Mouse (Mus musculus) lung, postnatal 10 days (tissue): ENCODE data around the gene Gbp7.
"Not testable (repeated sequence)": the region's sequence is repeated elsewhere in the genome, so short reads cannot be mapped to it uniquely, and the experiment has no call there.

Experiments used
- DNase-seq: peaks from one replicate; pipeline ENCODE4 v3.0.0; 2021

The Gbp7 gene

GRCm38 (mm10) chr3:142530087-142530953, at the start of gene Gbp7:
Gene Gbp7, plus strand, starts transcription at chr3:142530342.
- peak; percentile 60 for DNase-seq

- DNase-seq = peak; percentile 88
Observed at GRCm38 (mm10) chr3:142490465-142490864, 39.7 kb upstream of the Gbp7 start.

GRCm38 (mm10) chr3:142493536-142494061, 36.5 kb upstream of the Gbp7 start, which contains the start of gene Gbp5:
Gene Gbp5, plus strand, starts transcription at chr3:142493978.
- DNase-seq = peak; percentile 93

GRCm38 (mm10) chr3:142495146-142495655, 34.9 kb upstream of the Gbp7 start:
- no peak for DNase-seq

- peak; percentile 31 for DNase-seq
Observed at GRCm38 (mm10) chr3:142496113-142497101, 33.7 kb upstream of the Gbp7 start.

GRCm38 (mm10) chr3:142497123-142497841, 32.9 kb upstream of the Gbp7 start:
- no peak for DNase-seq

GRCm38 (mm10) chr3:142498941-142499340, 31.2 kb upstream of the Gbp7 start:
- DNase-seq = no peak

- no peak for DNase-seq
Observed at GRCm38 (mm10) chr3:142528116-142528515, 2.0 kb upstream of the Gbp7 start.

- DNase-seq = no peak
Observed at GRCm38 (mm10) chr3:142529597-142529996, 545 bp upstream of the Gbp7 start.

- no peak for DNase-seq
Observed at GRCm38 (mm10) chr3:142531595-142531994, 1.5 kb downstream of the Gbp7 start.

- no peak for DNase-seq
Observed at GRCm38 (mm10) chr3:142533185-142533584, 3.0 kb downstream of the Gbp7 start.

GRCm38 (mm10) chr3:142535667-142536066, 5.5 kb downstream of the Gbp7 start:
- DNase-seq = no peak

GRCm38 (mm10) chr3:142541391-142541790, 11.2 kb downstream of the Gbp7 start:
- no peak for DNase-seq

- DNase-seq = not testable (repeated sequence)
Observed at GRCm38 (mm10) chr3:142542776-142543175, 12.6 kb downstream of the Gbp7 start.

- no peak for DNase-seq
Observed at GRCm38 (mm10) chr3:142546690-142547089, 16.5 kb downstream of the Gbp7 start.

GRCm38 (mm10) chr3:142550052-142550676, 20.0 kb downstream of the Gbp7 start:
- no peak for DNase-seq

- DNase-seq = no peak
Observed at GRCm38 (mm10) chr3:142554601-142555000, 24.5 kb downstream of the Gbp7 start.

- no peak for DNase-seq
Observed at GRCm38 (mm10) chr3:142555623-142556022, 25.5 kb downstream of the Gbp7 start.

GRCm38 (mm10) chr3:142559632-142560228, 29.6 kb downstream of the Gbp7 start, which contains the start of gene Gbp3:
Gene Gbp3, plus strand, starts transcription at chr3:142560026.
- DNase-seq = peak; percentile 60

- peak; percentile 93 for DNase-seq
Observed at GRCm38 (mm10) chr3:142560296-142560948, 30.3 kb downstream of the Gbp7 start.
